Mouse (Mus musculus) heart, embryonic 15.5 days (tissue): ENCODE data around the gene Galr2. TPM values are rescaled to one million over a fixed set of nuclear protein-coding genes. Genes with fewer than 3 reads are reported as not detected.

Source experiments
- polyA plus RNA-seq: library from polyadenylated mRNA; unstranded; fragments of >200 nt; fragmentation: Nextera tagmentation; extraction: Ambion mirVana; gene quantifications from 2 replicates; pipeline ENCODE4 v1.2.1, GENCODE M21; 2015

Gene Galr2
- polyA plus RNA-seq, 1 experiment from 2014 or later = 0.20 TPM

Other genes with a start within 250 kb of the Galr2 start
- gene Unc13d, start 203.0 kb upstream of the Galr2 start, polyA plus RNA-seq = 1.0 and 3.9 TPM in 2 replicates
- gene Wbp2, start 193.9 kb upstream of the Galr2 start, polyA plus RNA-seq = 121 and 139 TPM in 2 replicates
- gene Trim47, start 153.7 kb upstream of the Galr2 start, polyA plus RNA-seq = 79.1 and 91.1 TPM in 2 replicates
- 5.0 and 5.5 TPM in 2 replicates for gene Trim65, start 149.8 kb upstream of the Galr2 start, polyA plus RNA-seq
- 90.7 and 94.4 TPM in 2 replicates for gene Mrpl38, start 142.1 kb upstream of the Galr2 start, polyA plus RNA-seq
- 19.8 and 26.0 TPM in 2 replicates for gene Fbf1, start 112.8 kb upstream of the Galr2 start, polyA plus RNA-seq
- 73.2 and 75.7 TPM in 2 replicates for gene Ten1, start 82.1 kb upstream of the Galr2 start, polyA plus RNA-seq
- 31.4 and 35.4 TPM in 2 replicates for gene Acox1, start 81.9 kb upstream of the Galr2 start, polyA plus RNA-seq
- 0.71 and 1.6 TPM in 2 replicates for gene Evpl, start 42.9 kb upstream of the Galr2 start, polyA plus RNA-seq
- gene Srp68, start 6.7 kb upstream of the Galr2 start, polyA plus RNA-seq = 57.2 and 74.0 TPM in 2 replicates
- 45.2 and 58.2 TPM in 2 replicates for gene Exoc7, start 26.3 kb downstream of the Galr2 start, polyA plus RNA-seq
- 0.89 and 2.6 TPM in 2 replicates for gene Foxj1, start 54.5 kb downstream of the Galr2 start, polyA plus RNA-seq
- 7.1 and 14.3 TPM in 2 replicates for gene Rnf157, start 132.1 kb downstream of the Galr2 start, polyA plus RNA-seq
- gene Ubald2, start 153.2 kb downstream of the Galr2 start, polyA plus RNA-seq = 29.3 and 32.5 TPM in 2 replicates
- 0.10 TPM in 1 of 2 replicates, not detected in the other for gene Qrich2, start 185.3 kb downstream of the Galr2 start, polyA plus RNA-seq
- 81.7 and 98.2 TPM in 2 replicates for gene Prpsap1, start 213.3 kb downstream of the Galr2 start, polyA plus RNA-seq
- gene Sphk1, start 250.0 kb downstream of the Galr2 start, polyA plus RNA-seq = 2.8 and 4.4 TPM in 2 replicates